Mouse (Mus musculus): Measurements from ENCODE around the gene Utp14b. TPM values are rescaled to one million over a fixed set of nuclear protein-coding genes. Genes with fewer than 3 reads are reported as not detected.

The Utp14b gene
- total RNA-seq, 2 experiments from 2014 or later, result 1.7 TPM

GRCm38 (mm10) chr1:78682291-78682690 lies 24.5 kb downstream of the Utp14b start:
- intact Hi-C loops (cut with DNase I), result no loop called here
- DNase-seq, result no peak

- no peak for DNase-seq
- intact Hi-C loops (cut with DNase I), result no loop called here
These were observed 26.3 kb downstream of the Utp14b start for GRCm38 (mm10) chr1:78684128-78684527.

- DNase-seq, result peak; percentile 27 to 39
- intact Hi-C loops (cut with DNase I), result loop anchor here (5.0 kb wide), 1 partner anchor 150 kb away; no protein-coding TSS in a partner anchor
These were observed 29.0 kb downstream of the Utp14b start for GRCm38 (mm10) chr1:78686872-78687271.

DNA sequence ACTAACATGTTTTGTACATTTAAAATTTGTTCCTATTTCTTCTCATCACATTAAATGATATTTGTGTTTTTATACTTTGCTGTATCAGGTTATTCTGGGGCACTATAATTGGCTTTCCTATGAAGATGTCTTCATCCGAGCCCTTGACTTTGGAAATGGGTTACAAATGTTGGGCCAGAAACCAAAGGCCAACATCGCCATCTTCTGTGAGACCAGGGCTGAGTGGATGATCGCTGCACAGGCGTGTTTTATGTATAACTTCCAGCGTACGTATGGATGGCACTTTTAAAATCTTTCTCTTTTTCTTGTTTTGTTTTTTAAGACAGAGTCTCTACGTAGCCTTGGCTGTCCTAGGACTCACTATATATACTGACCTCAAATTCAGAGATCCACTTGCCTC lies 30.3 kb downstream of the Utp14b start:
- intact Hi-C loops (cut with DNase I), result loop anchor here (5.0 kb wide), 1 partner anchor 151 kb away; no protein-coding TSS in a partner anchor
- DNase-seq, result no peak

GRCm38 (mm10) chr1:78694503-78695258 lies 36.8 kb downstream of the Utp14b start:
- intact Hi-C loops (cut with DNase I), result no loop called here
- no peak for DNase-seq

GRCm38 (mm10) chr1:78696305-78696704 lies 38.5 kb downstream of the Utp14b start:
- intact Hi-C loops (cut with DNase I), result no loop called here
- no peak for DNase-seq

DNA sequence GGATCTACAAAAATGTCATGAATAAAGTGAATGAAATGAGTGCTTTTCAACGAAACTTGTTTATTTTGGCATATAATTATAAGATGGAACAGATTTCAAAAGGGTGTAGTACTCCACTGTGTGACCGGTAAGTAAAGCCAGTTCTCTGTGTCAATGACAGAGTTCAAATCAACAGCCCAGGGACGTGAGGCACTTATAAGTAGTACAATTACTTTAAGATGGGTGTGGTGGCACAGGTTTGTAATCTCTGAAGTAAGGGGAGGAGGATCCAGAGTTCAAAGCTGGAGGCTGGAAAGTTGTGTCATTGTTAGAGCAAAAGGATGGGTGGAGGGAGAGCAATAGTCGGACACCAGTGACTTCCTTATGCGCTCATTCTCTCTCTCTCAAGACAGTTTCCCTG lies 39.1 kb downstream of the Utp14b start:
- intact Hi-C loops (cut with DNase I), result no loop called here
- DNase-seq, result no peak

GRCm38 (mm10) chr1:78698138-78698537 lies 40.3 kb downstream of the Utp14b start:
- intact Hi-C loops (cut with DNase I), result no loop called here

GRCm38 (mm10) chr1:78701740-78702139 lies 43.9 kb downstream of the Utp14b start:
- intact Hi-C loops (cut with DNase I), result no loop called here

More at GRCm38 (mm10) chr1:78698138-78698537, 40.3 kb downstream of the Utp14b start:
- DNase-seq, result no peak

DNA sequence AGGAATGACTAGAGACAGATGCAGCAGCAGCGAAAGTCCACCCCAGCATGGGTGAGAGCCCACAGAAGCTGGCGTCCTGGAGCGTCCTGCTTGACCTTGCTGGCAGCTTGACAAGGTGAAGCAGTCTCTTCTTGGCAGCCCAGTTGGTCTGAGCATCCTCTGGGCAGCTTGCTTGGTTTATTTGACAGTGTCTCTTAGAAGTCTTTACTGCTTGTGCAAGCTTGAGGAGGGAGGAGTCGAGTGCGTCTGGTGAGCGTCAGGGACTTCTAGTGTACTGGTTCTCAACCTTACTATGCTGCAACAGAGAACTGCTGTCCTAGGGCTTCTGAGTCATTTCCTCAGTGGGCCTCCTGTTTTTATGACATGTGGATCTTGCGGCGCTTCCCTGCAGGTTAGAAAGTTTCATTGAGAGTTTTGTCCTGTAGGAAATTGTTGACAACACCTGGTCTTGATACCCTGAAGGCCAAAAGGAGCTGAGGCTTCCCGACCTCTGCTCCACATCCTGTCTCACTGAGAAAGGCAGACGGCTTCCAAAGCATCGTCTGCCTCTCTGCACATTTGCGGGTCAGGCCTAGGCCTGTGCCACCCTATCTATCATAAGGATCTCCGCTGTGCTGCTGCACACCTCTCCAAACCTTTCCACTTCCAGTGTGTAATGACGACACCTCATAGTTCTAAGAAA lies 44.6 kb downstream of the Utp14b start:
- DNase-seq, result no peak
- intact Hi-C loops (cut with DNase I), result no loop called here

More at GRCm38 (mm10) chr1:78701740-78702139, 43.9 kb downstream of the Utp14b start:
- no peak for DNase-seq

DNA sequence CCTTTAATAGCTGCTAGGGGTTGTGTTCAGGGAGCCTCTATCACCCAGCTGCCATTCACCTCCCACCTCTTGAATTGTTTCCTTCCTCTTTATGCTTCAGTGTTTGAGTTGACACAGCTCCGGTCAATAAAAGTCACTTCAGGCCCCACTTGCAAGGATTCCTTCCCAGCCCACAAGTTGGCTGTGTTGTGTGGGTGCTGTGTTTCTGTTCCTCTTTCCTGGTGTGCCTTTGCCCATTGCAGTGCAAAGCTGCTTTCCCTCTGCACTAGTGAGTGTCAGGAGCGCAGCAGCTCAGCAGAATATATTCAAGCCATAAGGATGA lies 45.1 kb downstream of the Utp14b start:
- intact Hi-C loops (cut with DNase I), result no loop called here
- DNase-seq, result no peak

DNA sequence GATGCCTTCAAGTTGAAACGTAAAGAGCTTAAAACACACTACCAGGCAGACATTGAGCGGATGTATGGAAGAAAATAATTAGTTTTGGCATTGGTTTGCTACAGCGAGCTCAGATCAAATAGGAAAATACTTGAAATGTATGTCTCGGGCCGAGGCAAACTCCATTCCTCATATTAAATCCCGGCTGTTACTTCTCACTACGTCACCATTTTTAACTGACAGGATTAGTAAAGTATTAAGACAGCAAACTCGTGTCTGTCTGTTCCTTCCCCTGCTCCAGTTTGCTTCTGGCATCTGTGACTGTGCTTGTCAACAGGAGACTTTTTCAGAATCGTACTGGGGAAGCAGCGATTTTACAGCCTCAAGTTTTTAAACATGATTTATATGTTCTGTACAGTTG lies 48.5 kb downstream of the Utp14b start:
- no peak for DNase-seq
- intact Hi-C loops (cut with DNase I), result no loop called here

DNA sequence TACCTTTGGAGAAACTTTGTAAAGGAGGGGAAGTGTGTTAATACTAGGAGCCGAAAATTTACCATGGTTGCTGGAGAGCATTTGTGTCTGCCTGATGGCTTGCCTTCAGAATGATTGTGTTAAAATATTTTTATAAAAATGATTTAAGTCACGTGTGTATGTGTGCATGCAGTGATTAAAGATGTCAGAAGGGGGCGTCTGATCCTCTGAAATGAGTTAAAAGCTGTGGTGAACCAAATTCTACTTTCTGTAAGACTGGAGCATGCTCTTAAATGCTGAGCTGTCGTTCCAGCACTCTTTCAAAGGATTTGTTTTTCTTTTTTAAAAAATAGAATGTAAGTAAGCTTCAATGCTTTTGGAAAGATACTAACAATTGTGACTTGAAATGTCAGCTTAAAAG lies 49.4 kb downstream of the Utp14b start:
- intact Hi-C loops (cut with DNase I), result no loop called here
- no peak for DNase-seq

- no peak for DNase-seq
- intact Hi-C loops (cut with DNase I), result no loop called here
These were observed 52.2 kb downstream of the Utp14b start for GRCm38 (mm10) chr1:78710026-78710425.

DNA sequence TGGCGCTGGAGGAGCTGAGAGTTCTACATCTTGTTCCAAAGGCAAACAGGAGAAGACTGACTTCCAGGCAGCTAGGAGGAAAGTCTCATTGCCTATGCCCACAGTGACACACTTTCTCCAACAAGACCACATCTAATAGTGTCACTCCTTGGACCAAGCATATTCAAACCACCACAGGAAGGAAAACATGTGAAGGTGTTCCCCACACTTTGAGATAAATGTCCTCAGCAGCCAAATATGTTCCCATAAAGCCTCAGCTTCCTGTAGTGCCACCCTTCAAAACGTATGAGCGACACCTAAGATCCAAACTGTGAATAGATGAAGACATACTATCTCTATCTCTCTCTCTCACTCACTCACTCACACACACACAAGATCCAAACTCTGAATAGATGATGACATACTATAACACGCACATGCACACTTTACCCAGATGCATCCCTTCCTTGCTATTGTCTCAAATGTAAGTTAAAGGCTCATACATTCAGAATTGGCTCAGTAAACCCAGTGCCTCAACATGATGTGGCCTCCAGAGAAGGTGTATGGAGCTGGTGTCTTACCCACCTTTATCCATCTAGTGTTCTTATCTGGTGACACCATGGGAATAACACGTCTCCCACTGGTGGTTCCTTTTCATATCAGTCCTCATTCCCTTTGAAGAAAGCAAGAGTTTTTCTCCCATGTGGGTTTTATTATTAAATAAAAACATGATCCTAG lies 52.9 kb downstream of the Utp14b start:
- intact Hi-C loops (cut with DNase I), result no loop called here
- DNase-seq, result no peak

Other genes with a start within 250 kb of the Utp14b start
- 10 to 100 TPM; 47.6 to 48.3 TPM for gene Farsb, start 169.1 kb upstream of the Utp14b start, total RNA-seq (2021)
- not detected for gene Mogat1, start 147.0 kb upstream of the Utp14b start, total RNA-seq (2021)
- gene BC035947, start 145.9 kb upstream of the Utp14b start, total RNA-seq (2021), result not detected
- 1 to 10 TPM; 6.4 to 7.6 TPM for gene Acsl3, start 213 bp upstream of the Utp14b start, total RNA-seq (2021)
- 1 to 10 TPM; 3.2 to 3.7 TPM for gene Kcne4, start 158.7 kb downstream of the Utp14b start, total RNA-seq (2021)

All from heart, postnatal 14 days (tissue).